Mouse (Mus musculus) embryo, embryonic 10 days (tissue): ENCODE measurements around the gene Sfxn5.

ENCODE experiments used
- DNase-seq: peaks from one replicate; pipeline ENCODE4 v3.0.0-alpha.2; 2015; ENCODE audit warnings: low spot score

The Sfxn5 gene

DNA sequence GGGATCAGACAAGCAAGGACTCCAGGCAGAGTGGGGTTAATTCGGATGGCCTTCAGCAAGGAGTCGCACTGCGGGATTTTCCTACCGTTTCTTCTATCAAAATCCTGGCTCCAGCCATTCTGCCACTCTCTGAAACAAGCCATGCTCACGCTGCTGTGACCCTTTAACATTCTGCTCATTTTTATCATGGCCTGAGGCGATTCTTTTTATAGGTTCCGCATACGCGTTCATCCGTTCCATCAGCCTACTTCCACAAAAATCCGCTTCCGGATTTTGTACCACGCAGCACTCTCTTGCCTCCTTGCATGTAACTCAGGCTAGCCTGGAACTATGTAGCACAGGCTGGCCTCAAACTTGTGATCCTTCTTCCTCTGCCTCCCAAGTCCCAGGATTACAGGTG, 510 bp upstream of the Sfxn5 start:
- peak; percentile 41 for DNase-seq

DNA sequence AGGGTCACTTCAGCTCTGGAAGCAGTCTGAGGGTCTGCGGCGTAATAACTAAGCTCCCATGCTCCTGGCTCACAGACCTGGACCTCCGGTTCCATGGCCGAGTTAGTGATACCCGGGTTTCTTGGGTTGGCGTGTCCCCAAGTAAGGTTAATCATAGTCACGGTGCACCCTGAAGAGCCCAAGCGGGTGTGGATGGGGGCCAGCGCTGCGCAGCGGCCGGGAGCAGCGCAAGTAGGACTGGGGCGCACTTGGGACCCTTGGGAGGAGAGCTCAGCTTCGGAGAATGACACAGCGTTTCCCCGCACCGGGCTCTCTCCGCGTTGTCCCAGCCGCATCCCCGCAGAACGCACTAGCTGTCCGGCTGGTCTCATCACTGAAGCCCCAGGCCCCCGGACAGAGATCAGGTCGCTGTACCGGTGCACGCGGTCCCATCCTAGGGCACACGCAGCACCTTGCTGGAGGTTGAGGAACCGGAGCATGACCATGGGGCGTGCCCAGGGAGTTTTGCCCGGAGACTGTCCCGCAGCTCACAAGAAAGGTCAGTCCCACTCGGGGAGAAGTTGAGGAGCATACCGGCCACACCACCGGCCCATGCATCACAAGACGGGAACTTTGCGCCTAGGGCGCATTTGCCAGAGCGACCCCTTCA, 747 bp downstream of the Sfxn5 start:
- DNase-seq: peak; percentile 40

DNA sequence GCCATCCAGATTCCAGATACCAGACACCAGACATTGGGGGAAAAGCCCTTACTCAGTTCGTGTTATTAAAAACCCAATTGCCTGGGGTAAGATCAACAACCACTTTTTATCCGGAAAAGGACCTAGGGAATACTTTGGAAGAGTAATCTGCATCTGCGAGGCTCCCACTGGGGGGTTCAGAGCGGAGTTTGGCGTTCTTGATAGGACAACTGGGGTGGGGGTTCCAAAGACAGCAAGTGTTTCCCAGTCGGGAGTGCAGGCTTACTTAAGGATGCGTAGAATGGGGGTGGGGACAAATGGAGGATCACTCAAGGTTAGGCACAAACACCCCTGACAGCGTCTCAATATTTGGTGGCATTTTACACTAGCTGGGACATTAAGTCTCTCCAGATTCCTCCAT, 1.5 kb downstream of the Sfxn5 start:
- DNase-seq: no peak

DNA sequence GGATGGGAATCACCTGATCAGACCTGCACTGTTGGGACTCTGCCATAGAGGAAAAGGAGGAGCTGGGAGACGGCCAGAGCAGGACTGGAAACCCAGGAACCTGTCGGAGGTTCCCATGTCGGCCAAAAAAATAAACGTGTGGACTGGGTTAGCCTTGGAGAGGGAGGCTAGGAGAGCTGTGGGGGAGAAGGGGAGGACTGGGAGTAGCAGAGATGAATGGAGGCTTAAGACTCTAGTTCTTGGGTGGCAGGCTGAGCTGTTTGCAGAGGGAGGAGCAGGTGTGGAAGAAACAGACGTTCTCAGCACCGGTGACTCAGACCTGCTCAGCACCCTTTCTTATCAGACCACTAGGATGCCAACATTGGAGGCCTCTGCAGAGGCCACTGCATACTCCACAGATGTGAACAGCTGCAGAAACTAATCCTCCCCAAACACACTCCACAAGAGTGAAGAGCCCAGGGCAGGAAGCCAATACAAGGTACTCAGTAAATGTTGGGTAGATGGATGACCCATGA, 1.9 kb downstream of the Sfxn5 start:
- DNase-seq: no peak

DNA sequence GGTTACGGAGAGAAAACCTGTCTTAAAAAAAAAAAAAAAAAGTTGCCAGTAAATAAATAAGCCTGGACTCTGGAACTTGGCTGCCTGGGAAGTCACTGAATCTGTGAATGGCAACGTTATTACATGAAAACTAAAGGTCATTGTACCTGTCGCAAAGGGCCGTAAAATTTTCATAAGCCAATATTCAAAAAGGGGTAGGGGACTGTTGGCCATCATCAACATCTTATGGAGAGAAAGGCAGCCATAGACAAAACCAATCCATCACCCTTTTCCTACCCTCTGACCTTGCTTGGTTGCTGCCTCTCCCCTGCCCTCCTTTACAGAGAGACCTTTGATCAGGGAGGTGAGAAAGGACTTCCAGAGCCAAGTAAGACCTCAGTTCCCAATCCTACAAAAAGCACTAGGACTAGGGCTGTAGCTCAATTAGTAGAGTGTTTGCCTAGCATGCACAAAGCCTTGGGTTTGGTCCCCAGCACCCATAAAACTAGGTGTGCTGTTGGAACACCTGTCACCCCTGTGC, 3.5 kb downstream of the Sfxn5 start:
- DNase-seq: no peak

DNA sequence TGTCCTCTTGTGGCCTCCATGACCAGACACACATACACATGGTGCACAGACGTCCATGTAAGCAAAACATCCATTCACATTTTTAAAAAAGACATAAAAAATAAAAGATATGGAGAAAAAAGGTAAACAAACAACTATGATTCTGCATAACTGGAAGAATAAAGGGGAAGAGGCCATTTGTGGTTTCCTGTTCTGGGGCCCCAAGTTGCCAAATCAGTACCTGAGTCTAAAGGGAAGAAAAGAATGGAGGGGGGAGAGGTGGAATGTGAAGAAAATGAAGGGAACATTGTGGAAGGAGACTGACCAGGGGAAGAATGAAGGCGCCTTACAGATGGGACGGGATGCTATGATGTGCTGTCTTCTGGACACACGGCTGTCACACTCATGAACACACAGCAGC, 6.7 kb downstream of the Sfxn5 start:
- no peak for DNase-seq

DNA sequence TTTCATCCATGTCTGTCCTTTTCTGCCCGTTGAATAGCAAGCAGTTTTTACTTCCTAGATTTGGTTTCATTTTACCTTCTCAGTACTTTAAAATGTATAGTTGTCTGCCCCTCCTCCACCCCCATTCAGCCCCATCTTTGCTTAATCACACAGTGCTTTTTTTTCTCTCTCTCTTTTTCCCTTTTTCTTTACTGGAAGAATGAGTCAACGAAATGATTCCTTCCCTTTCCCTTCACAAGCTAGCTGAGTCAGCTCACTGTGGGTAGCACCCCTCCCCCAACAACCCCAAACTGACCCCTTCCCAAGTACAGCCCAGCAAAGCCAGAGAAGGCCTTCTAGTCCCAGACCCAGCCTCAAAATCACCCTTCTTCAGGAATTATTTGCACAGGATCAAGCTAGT, 8.1 kb downstream of the Sfxn5 start:
- DNase-seq: no peak

DNA sequence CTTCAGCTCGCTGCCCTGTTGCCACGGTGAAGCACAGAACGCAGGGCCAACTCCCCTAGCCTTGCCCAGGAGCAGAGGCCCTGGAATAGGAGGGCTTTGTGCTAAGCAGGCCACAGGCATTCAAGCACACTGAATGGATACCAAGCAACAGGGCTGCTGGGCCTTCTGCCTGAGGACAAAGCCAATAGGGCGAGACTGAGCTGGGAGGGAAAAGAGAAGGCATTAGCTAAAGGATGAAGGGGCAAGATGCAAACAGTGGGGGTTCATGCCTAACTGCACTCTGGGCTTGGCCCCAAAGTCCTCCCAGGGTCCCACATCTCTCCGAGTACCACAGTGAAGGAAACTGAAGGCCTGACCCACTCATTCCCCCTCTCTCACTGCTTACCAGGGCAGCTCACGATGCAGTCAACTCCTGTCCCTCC, 12.8 kb downstream of the Sfxn5 start:
- DNase-seq: peak; percentile 39

DNA sequence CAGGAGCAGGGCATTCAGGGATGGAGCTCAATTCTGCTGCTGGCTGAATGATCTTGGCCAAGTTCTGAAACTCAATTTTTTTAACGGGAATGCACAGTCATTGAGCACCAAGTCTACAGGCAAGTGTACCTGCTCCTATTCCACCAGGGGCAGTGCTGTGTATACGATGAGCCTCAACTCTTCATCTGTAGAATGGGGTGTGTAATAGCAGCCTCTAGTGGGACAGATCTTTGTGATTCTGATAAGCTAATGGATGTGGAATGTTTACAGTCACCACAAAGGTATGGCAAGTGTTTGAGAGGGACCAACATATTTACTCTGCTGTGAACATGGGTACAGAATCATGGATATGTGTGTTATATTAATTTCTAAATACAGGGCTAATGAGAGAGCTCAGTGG, 17.0 kb downstream of the Sfxn5 start:
- DNase-seq: no peak

DNA sequence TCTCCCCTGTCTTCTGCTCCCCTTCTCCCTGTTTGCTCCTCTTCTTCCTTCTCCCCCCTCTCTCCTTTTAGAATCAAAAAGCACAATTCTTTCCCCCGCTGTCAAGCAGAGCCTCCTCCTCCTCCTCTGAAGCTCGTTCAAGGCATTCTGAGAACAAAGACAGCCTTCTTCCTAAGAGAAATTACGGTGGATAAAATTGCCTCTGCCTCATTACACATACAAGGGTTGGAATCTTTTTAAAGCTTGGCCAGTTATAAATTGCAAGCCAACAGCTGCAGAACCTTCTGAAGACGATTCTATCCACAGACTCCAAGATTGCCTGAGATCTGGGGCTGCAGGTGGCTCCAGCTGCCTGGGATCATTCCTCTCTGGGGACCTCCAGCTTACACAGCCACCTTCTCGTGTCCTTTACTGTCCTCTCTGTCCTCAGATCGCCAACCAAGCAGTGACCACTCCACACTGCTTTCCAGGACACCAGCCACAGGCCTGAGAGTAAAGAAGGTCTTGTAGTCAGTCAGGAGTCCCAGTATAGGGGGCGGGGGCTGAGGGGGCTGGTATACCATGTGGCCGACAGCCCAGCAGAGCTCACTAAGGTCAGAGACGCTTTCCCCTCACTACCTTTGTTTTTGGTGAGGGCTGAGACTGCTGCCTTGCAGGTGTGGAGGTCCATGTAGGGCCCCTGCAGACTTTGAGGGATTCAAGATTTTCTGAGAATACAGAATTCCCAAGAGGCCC, 19.0 kb downstream of the Sfxn5 start:
- no peak for DNase-seq

DNA sequence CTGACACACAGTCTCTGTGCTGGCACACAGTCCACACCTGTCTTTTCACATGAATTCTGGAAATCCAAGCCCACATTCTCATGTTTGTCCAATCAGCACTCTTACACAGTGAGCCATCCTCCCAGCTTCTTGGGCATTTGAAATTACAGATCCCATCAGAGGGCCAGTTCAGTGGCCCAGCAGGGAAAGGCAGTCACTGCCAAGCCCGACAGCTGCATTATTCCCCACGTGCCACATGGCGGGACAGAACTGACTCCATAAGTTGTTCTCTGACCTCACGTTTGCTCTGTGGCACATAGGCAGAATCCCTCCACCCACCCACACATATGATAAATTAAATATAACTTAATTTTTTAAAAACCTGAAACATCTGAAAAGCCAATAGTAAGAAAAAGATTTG, 25.3 kb downstream of the Sfxn5 start:
- DNase-seq: no peak

DNA sequence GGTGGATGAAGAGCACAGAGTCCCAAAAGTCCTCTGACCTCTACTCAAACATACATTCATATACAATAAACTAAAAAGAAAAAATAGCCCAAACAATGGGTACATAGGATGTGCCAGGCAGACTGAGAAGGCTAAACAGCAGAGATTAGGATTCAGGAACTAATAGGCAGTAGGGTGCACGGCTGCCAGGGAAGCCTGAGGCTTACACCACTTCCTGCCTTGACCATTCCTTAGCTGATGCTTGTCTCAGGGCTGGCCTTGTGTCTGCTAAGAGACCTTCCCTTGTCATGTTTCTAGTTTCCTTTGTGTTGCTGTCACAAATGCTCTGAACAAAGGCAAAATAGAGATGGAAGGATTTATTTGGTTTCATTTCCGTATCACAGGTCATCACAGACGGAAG, 26.8 kb downstream of the Sfxn5 start:
- no peak for DNase-seq

DNA sequence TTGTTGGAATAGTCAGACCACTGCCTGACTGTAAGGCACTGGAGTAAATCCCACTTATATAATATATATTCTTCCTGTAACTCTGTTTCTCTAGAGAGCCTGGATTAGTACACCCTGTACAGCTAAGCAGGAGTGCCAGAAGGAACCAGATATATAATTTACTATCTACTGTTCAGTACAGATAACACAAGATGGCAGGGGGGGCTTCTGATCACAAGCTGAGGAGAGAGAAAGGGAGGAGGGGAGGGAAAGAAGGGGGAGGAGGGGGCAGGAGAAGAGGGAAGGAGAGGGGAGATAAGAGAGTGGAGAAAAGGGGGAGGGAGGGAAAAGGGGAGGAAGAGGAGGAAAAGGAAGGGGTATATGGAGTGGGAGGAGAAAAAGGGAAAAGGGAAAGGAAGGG, 27.4 kb downstream of the Sfxn5 start:
- DNase-seq: no peak

DNA sequence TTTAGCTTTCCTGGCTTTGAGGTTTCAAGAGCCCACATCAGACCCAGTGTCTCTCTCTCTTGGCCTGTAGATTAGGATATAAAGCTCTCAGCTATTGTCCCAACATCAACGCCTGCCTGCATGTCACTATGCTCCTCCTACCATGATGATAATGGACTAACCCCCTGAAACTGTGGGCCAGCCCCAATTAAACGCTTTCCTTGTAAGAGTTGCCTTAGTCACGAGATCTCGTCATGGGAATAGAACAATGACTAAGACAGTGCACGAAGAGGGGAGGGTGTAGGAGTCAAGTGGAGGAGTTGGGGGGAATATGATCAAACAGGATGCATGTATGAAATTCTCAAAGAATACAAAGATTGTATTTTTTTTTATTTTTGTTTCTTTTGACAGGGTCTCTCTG, 28.3 kb downstream of the Sfxn5 start:
- no peak for DNase-seq

DNA sequence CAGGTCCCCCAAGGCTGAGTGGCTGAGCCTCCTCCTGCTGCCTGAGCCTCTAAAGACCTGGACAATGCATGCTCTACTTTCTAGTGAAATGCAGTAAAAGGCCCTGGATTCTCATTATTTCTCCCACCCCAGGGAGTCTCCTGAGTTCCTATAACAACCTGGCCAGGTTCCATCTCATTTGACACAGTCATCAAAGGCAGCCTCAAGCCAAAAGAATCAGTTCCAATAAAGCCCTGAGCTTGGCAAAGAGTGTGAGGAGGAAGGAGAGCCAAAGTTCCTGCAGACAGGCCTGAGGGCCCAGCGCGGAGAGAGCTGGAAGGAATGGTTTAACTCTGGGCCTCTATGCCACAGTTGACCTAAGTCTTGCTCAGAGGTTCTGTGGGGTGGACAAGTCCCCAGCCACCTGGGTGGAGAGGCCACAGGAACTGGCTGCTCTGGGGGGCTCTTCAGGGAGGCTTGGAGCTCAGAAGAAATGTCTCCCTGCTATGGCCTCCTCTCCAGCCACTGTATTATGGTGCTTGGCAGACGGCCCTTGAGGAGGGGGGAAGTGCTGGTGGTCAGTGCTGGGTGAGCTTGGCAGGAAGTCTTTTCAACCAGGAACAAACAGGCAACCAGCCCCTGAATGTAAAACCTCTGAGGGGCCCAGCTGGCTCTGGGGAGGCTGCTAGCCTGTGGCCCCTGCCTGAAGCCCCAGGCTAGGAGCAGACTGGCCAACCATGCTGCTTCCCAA, 30.7 kb downstream of the Sfxn5 start:
- no peak for DNase-seq

DNA sequence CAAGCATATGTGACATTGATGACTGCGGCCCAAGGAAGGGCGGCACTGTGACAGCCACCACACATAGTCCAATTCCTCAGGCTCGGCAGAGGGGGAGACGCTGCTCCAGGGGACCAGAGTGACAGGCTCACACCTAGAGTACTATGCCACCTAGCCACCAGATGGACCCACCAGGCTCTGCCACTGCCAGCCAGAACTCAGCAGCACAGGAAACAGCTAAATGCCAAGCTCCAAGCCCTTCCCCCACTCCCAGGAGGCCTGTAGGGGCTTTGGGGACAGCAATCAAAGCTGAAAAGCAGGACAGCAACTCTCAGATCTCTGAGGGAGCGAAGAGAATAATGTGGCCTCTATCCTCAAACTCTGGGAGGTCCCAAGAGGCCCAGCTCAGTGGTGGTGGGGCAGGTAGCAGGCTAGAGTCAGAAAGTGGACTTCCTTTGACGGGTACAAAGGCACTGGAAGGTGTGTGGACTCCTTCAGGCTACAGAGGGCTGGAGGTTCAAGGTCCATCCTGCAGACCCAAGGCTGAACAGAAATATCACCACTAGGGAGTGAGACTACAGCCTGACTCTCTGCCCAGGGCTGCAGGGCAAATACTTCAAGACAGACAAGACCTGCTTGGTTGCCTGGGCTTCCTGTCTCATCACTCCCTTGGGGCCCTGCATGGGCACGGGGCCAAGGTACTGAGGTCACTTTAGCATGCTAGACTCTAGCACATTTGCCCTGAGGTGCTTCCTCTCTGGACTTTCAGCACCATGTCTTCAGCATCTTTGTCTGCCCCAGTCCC, 37.6 kb downstream of the Sfxn5 start:
- DNase-seq: no peak

DNA sequence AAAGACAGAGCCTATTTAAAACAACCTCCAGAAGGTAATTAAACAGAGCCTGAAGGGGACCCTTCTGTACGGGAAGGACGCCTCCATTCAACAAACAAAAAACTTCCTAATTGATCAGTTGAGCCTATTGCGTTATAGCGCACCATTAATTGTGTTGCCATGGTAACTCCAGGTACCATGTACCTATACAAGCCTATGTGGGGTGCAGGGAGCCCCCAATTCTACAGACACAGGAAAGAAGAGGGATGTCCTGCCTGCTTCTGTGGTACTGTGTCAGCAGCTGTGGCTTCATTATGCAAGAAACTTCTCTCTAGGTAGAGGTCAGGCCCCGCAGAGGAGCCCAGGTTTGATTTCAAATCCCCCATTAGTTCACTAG, 39.2 kb downstream of the Sfxn5 start:
- DNase-seq: no peak

DNA sequence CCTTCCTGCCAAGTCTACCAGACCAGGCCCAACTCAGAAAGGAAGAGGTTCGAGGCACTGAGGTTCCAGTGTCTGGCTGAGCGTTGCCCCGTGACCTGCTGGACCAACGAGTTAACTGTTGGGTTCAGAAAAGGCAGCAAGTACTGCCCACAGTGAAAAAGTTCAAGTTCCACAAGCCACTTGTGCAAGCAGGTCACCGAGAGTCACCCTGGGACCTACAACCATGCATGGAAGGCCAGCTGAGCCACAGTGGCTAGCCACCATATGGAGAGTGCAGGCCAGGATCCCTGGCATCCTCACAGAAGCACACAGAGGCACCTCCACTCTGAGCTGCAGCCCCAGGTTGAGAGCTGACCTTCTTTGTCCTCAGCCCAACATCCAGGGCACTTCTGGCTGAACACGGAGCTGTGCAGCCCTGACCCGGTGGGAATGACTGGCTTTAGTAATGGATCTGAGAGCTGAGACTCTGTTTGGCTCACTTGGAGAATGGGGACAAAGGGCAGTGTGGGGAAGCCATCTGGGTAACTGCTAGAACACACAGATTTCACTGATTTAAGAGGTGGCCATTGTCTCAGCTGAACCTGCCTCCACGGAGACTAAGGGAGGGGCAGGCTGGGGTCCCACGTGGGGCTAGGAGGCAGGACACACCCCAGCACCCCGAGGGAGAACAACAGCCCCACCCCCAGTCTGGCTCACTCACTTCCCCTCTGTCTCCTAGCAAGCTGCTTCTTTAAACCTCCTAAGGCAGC, 39.8 kb downstream of the Sfxn5 start:
- peak; percentile 28 for DNase-seq

DNA sequence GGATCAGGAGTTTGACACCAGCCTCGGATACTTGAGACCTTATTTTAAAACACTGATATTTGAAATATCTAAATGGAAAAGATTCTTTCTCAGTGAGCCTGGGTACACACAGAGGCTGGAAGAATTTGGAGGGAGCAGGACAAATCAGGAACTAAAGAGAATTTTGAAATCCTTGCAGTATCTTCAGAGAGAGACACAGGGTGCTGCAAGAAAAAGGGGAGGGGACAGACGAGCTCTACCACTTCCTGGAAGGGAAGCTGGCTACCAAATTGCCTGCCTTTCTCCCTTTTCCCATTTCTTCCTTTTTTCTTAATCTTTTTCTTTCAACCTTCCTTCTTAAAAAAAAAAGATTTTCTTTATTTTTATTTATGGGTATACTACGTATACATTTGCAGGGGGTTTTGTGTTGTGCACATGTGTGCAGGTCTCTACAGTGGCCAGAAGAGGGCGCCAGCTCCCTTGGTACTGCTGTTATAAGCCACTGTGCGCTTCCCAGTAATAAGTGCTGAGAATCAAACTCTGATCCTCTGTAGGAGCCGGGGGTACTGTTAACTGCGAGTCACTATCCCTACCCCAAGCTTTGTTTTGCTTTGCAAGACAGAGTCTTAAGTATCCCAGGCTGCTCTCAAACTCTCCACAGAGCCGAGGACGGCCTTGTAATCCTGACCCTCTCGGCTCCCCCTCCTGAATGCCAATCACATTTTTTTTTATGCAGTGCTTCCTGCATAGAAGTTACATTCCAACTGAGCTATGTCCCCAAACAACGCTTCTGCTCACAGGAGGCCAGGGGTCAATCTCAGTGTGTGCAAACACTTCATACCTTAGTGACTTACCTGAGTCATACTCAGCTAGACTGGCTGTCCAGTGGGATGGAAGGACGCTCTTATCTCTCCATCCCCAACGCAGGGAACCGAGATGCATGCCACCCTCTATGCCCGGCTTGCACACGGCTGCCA, 42.1 kb downstream of the Sfxn5 start:
- DNase-seq: no peak

DNA sequence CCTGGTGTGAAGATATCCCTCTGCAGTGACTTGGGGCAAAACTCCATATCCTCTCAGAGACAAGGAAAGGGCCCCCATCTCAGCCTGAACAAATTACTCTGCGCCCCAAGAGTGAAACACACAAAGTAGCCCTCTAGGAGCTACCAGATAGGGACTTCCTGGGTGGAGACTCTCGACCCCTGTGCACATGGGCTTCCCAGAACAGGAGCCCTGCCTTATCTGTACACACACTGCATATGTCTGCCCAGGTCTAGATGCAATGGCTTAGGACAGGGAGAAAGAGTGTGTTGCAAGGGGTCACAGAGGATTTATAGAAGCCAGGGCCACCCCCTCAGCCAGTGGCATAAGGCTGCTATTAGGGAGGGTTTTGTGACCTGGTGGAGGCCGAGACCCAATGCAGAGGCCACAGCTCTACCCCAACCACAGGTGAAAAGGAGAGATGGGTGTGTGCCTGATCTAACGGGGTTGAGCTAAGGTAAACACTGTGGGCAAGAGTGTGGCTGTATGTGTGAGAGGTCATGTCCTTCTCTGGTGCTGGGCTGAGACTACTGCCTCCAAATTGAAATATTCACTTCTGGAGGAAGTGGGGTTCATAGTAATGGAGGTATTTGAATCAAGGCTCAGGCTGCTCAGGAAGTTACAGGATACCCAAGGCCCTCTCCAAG, 44.9 kb downstream of the Sfxn5 start:
- DNase-seq: no peak
